Mouse (Mus musculus) midbrain, embryonic 12.5 days (tissue): Measurements from ENCODE around the gene Lamb1. TPM values are rescaled to one million over a fixed set of nuclear protein-coding genes. Genes with fewer than 3 reads are reported as not detected.

Experiments used
- ATAC-seq: fragments of 200-750 bp; cut with Nextera tagmentation; 2 replicates; pipeline ENCODE4 v1.8.0; 2017; ENCODE audit warnings: low read depth, moderate TSS enrichment, moderate library complexity; ENCODE audit not compliant: low FRiP score
- H3K27ac ChIP-seq: fragments of 300-500 bp; sonication (generic); replicated peaks from 2 replicates; pipeline ENCODE4 v1.5.1; 2016; ENCODE audit warnings: mild to moderate bottlenecking
- H3K27me3 ChIP-seq: fragments of 300-500 bp; sonication (generic); 2 replicates; pipeline ENCODE4 v1.6.1; 2016; ENCODE audit warnings: mild to moderate bottlenecking
- H3K36me3 ChIP-seq: fragments of 300-500 bp; sonication (generic); 2 replicates; pipeline ENCODE4 v1.6.1; 2016
- H3K4me1 ChIP-seq: fragments of 300-500 bp; sonication (generic); 2 replicates; pipeline ENCODE4 v1.6.1; 2016
- H3K4me2 ChIP-seq: fragments of 300-500 bp; sonication (generic); replicated peaks from 2 replicates; pipeline ENCODE4 v1.6.1; 2016; ENCODE audit warnings: mild to moderate bottlenecking, moderate library complexity
- H3K4me3 ChIP-seq: fragments of 300-500 bp; sonication (generic); 2 replicates; pipeline ENCODE4 v1.5.1; 2016; ENCODE audit warnings: mild to moderate bottlenecking
- H3K9ac ChIP-seq: fragments of 300-500 bp; sonication (generic); replicated peaks from 2 replicates; pipeline ENCODE4 v1.6.1; 2016; ENCODE audit warnings: mild to moderate bottlenecking, moderate library complexity
- H3K9me3 ChIP-seq: fragments of 300-500 bp; sonication (generic); 2 replicates; pipeline ENCODE4 v1.6.1; 2016; ENCODE audit warnings: mild to moderate bottlenecking
- WGBS: fragments of 180-500 bp; shearing (Covaris S2); methylation state at CpG from one replicate; pipeline ENCODE4 v1.1.7; 2016; 5-methylcytosine and 5-hydroxymethylcytosine counted together
- polyA plus RNA-seq: library from polyadenylated mRNA; unstranded; fragments of >200 nt; fragmentation: Nextera tagmentation; extraction: Ambion mirVana; gene quantifications from 2 replicates; pipeline ENCODE4 v1.2.1, GENCODE M21; 2016

The Lamb1 gene
- polyA plus RNA-seq, 1 experiment from 2014 or later: 29.4 TPM

- Histone ChIP-seq H3K36me3 (no peaks in the 10 kb centered on the region), H3K4me2 (no peak overlapping the region), H3K9me3 (no peaks in the 10 kb centered on the region), H3K4me3 (no peak overlapping the region), H3K27ac (no peak overlapping the region), H3K4me1 (peaks cover 7% of the 10 kb centered on the region; the same call in 1 of the 2 replicates), H3K27me3 (no peaks in the 10 kb centered on the region), H3K9ac (no peak overlapping the region)
- WGBS: 79% methylated on average over 4 of the region's 4 CpGs
- ATAC-seq: no peak
These were observed 110.2 kb downstream of the Lamb1 start for GRCm38 (mm10) chr12:31375283-31375615.

DNA sequence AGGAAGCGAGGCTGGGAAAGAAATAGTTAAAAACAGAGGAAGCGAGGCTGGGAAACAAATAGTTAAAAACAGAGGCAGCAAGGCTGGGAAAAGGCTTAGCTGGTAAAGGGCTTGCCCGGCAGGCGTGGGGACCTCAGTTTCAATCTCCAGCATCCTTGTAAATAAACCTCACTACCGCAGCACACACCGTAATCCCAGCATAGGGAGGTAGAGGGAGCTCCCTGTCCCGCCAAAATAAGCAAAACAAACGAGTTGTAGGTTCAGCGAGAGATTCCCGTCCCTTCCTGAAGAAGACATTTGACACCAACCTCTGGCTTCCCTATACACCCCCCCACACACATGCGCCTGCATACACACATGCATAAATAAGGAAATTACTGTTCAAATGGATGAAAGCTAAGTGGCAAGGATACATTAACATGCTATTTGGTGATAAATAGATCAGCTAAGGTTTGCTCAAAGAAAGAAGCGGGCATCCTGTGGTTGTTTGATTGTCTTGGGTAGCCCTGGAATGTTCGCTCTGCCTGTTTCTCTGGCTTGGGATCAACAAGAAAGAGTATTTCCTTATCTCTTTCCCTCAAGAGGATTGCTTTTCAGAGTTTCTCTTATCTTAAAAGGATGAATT lies 111.4 kb downstream of the Lamb1 start:
- no peak overlapping the region for H3K27ac ChIP-seq
- peak overlapping the region; percentile 48 for H3K4me2 ChIP-seq
- no peaks in the 10 kb centered on the region for H3K9me3 ChIP-seq
- H3K4me1 ChIP-seq: peaks cover 7% of the 10 kb centered on the region; the same call in 1 of the 2 replicates
- WGBS: 13% methylated on average over 13 of the region's 13 CpGs
- H3K36me3 ChIP-seq: no peaks in the 10 kb centered on the region
- no peaks in the 10 kb centered on the region for H3K27me3 ChIP-seq
- 0 out of 2 replicates have a peak, but pooled peaks have one; percentile 28 for ATAC-seq
- peak overlapping the region; percentile 35; the same call in 1 of the 2 replicates for H3K9ac ChIP-seq
- peak overlapping the region; percentile 23 for H3K4me3 ChIP-seq

DNA sequence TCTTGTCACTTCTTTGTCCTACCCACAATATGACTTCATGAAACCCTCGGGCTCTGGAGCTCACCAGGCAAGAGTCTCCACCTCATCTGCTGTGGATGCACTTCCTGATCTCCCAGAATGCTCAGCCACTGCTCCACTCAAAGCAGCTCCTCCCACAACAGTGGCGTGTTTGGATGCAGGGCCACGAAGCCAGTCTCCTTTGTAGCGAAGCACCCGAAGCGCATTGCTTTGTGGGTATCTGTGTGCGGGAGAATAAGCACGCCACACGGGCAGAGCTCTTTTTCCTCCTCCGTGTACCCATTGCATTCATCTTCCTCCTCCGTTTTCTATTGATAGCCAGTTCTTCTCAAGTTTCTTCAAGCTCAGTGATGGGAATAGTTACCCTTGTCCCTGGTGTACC lies 112.2 kb downstream of the Lamb1 start:
- Histone ChIP-seq H3K4me1 (peaks cover 7% of the 10 kb centered on the region; the same call in 1 of the 2 replicates), H3K4me3 (no peak overlapping the region), H3K27me3 (no peaks in the 10 kb centered on the region), H3K4me2 (no peak overlapping the region), H3K36me3 (no peaks in the 10 kb centered on the region), H3K9me3 (no peaks in the 10 kb centered on the region), H3K27ac (no peak overlapping the region), H3K9ac (no peak overlapping the region)
- 80% methylated on average over 11 of the region's 11 CpGs for WGBS
- no peak for ATAC-seq

Other genes with a start within 250 kb of the Lamb1 start
- 0.07 and 0.08 TPM in 2 replicates for gene Fam110c, start 191.4 kb upstream of the Lamb1 start, polyA plus RNA-seq
- not detected in 2 replicates for gene Gm6993, start 24.5 kb upstream of the Lamb1 start, polyA plus RNA-seq
- gene Dld, start 86.2 kb downstream of the Lamb1 start, polyA plus RNA-seq: 143 and 144 TPM in 2 replicates
- not detected in 2 replicates for gene Slc26a3, start 125.6 kb downstream of the Lamb1 start, polyA plus RNA-seq
- gene Cbll1, start 234.4 kb downstream of the Lamb1 start, polyA plus RNA-seq: 17.1 and 17.7 TPM in 2 replicates